Mouse (Mus musculus): ENCODE measurements around the gene Tac4.

GRCm38 (mm10) chr11:95264455-95265013 lies 3.2 kb downstream of the Tac4 start:
- TF ChIP-seq POLR2A (IDR thresholded peaks at IDR 0.05; ENCODE audit: low read depth, low read length) (no peak), ZMIZ1 (IDR thresholded peaks at IDR 0.05; ENCODE audit: low read depth, low read length) (no peak), CHD1 (IDR thresholded peaks at IDR 0.05; ENCODE audit: low read depth, low read length) (no peak), ZC3H11A (IDR thresholded peaks at IDR 0.05; ENCODE audit: low read depth, low read length) (no peak), MAZ (IDR thresholded peaks at IDR 0.05; ENCODE audit: low read depth, low read length) (no peak), EP300 (IDR thresholded peaks at IDR 0.05; ENCODE audit: low read length) (no peak), USF2 (conservative IDR thresholded peaks at IDR 0.05; ENCODE audit: low read depth, low read length) (no peak), CTCF (conservative IDR thresholded peaks at IDR 0.05 in 1 of 2, IDR thresholded peaks at IDR 0.05 in 1 of 2; ENCODE audit: low read depth in 2 of 2, low read length in 2 of 2) (no peak)
